Mouse (Mus musculus): ENCODE results near the gene Kcna2.

DNA sequence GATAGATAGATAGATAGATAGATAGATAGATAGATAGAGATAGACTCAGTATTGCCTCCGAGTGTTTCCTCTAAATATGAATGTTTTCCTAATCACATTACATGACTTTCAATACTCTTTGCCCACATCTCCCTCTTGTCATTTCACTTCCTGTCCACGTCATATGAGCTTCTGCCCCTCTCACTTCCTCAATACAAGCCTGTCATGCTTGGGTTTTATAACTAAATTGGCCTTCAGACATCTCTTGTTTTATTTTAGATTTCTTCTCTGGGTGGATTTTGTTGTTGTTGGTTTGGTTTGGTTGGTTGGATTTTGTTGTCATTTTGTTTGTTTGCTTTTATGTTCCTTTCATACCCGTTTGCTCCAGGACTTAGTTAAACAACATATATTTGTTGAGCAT lies 16.4 kb upstream of the Kcna2 start:
- TF ChIP-seq POLR2A (IDR thresholded peaks at IDR 0.05; ENCODE audit: insufficient read depth, low read depth, low read length) = no peak
- no peak for TF ChIP-seq CTCF (IDR thresholded peaks at IDR 0.05; ENCODE audit: insufficient read depth, low read depth, low read length)

Measured in olfactory bulb, adult 2 months (tissue).